Mouse (Mus musculus) frontal cortex, adult 2 months (tissue): ENCODE measurements around the gene Hba-a1. TPM values are rescaled to one million over a fixed set of nuclear protein-coding genes. Genes with fewer than 3 reads are reported as not detected.
"Not testable (repeated sequence)": the region's sequence is repeated elsewhere in the genome, so short reads cannot be mapped to it uniquely, and the experiment has no call there.

Experiments used
- DNase-seq, 2 experiments: peaks; one replicate each; pipeline ENCODE4 v3.0.0; 2022; ENCODE audit warnings: low spot score in 1 of 2; ENCODE audit errors: extremely low spot score in 1 of 2
- polyA plus RNA-seq: library from polyadenylated mRNA; depleted of rRNA; stranded (reverse); fragments of >200 nt; gene quantifications from 2 replicates; pipeline ENCODE4 v1.2.3, GENCODE M21; 2012

The Hba-a1 gene
- polyA plus RNA-seq, 1 experiment: 138 TPM

GRCm38 (mm10) chr11:32287493-32287825, 4.1 kb downstream of the Hba-a1 start:
- DNase-seq: no peak

GRCm38 (mm10) chr11:32292819-32293218, 9.5 kb downstream of the Hba-a1 start:
- not testable (repeated sequence) for DNase-seq

- not testable (repeated sequence) for DNase-seq
Observed at GRCm38 (mm10) chr11:32293479-32293878, 10.2 kb downstream of the Hba-a1 start.

- DNase-seq: not testable (repeated sequence)
Observed at GRCm38 (mm10) chr11:32296203-32296602, 12.9 kb downstream of the Hba-a1 start, which contains the start of gene Hba-a2. Hba-a2 (plus strand) TSS chr11:32296489.

- DNase-seq: not testable (repeated sequence)
Observed at GRCm38 (mm10) chr11:32297417-32297816, 14.1 kb downstream of the Hba-a1 start.

GRCm38 (mm10) chr11:32297866-32298531, 14.7 kb downstream of the Hba-a1 start:
- no peak for DNase-seq

GRCm38 (mm10) chr11:32298532-32298918, 15.2 kb downstream of the Hba-a1 start:
- no peak for DNase-seq

GRCm38 (mm10) chr11:32299865-32300264, 16.6 kb downstream of the Hba-a1 start, which contains the start of gene Hbq1a:
Hbq1a (plus strand) TSS chr11:32300069.
- DNase-seq: peak in 1 of 2 experiments; percentile 74

GRCm38 (mm10) chr11:32300279-32301267, 17.3 kb downstream of the Hba-a1 start:
- no peak for DNase-seq

GRCm38 (mm10) chr11:32301506-32301905, 18.2 kb downstream of the Hba-a1 start:
- DNase-seq: no peak

- peak; percentile 37 to 60 for DNase-seq
Observed at GRCm38 (mm10) chr11:32302824-32303419, 19.6 kb downstream of the Hba-a1 start.

GRCm38 (mm10) chr11:32303455-32303854, 20.1 kb downstream of the Hba-a1 start:
- no peak for DNase-seq

GRCm38 (mm10) chr11:32307006-32307405, 23.7 kb downstream of the Hba-a1 start:
- no peak for DNase-seq

GRCm38 (mm10) chr11:32309446-32309845, 26.1 kb downstream of the Hba-a1 start:
- no peak for DNase-seq

- DNase-seq: no peak
Observed at GRCm38 (mm10) chr11:32309928-32310327, 26.6 kb downstream of the Hba-a1 start.

GRCm38 (mm10) chr11:32316009-32316408, 32.7 kb downstream of the Hba-a1 start:
- DNase-seq: no peak

- DNase-seq: no peak
Observed at GRCm38 (mm10) chr11:32320507-32321195, 37.3 kb downstream of the Hba-a1 start.

GRCm38 (mm10) chr11:32321196-32321565, 37.9 kb downstream of the Hba-a1 start:
- peak in 1 of 2 experiments; percentile 77 for DNase-seq

GRCm38 (mm10) chr11:32324609-32325008, 41.3 kb downstream of the Hba-a1 start:
- peak; percentile 67 to 95 for DNase-seq

GRCm38 (mm10) chr11:32331075-32331474, 47.8 kb downstream of the Hba-a1 start:
- DNase-seq: no peak
